In genomic region chr13:110485515-110485914, GRCm38 (mm10) we compare ENCODE assay signal across 34 mouse cellular contexts.
"Had no signal": no experiment of that assay in that cellular context is flagged by ENCODE, and none has a peak within 500 bp of the region (broad histone marks: within the 10 kb centered on the region; RNA-seq: fewer than 3 reads in every experiment).

No protein-coding gene starts in this region.

- H3K27me3 ChIP-seq: heart, embryonic 12.5 days; heart, embryonic 13.5 days; heart, embryonic 15.5 days; hindbrain, embryonic 12.5 days; hindbrain, embryonic 13.5 days; hindbrain, embryonic 15.5 days; intestine, embryonic 15.5 days; kidney, embryonic 15.5 days had no signal

- ATAC-seq: hindbrain, embryonic 16.5 days; hindbrain, postnatal 0 days; inflammation-experienced regulatory T-cells, adult 6 months; intestine, embryonic 15.5 days; intestine, embryonic 16.5 days; intestine, postnatal 0 days had no signal

- H3K36me3 ChIP-seq: heart, embryonic 10.5 days; heart, embryonic 12.5 days; heart, embryonic 13.5 days; heart, embryonic 15.5 days; hindbrain, embryonic 10.5 days; hindbrain, embryonic 12.5 days; hindbrain, embryonic 13.5 days; hindbrain, embryonic 15.5 days; intestine, embryonic 15.5 days; kidney, embryonic 15.5 days had no signal

- DNase-seq: heart, postnatal 10 days; heart, postnatal 14 days; heart, postnatal 36 days; heart, postnatal 4 days; kidney, adult 11 months; kidney, adult 18-20 months; kidney, adult 2 months; kidney, adult 8-10 months; kidney, adult 9 months; kidney, postnatal 10 days; kidney, postnatal 14 days; kidney, postnatal 25 days; kidney, postnatal 36 days; kidney, postnatal 4 days; layer of hippocampus, adult 9-11 months; layer of hippocampus, postnatal 36 days had no signal

- H3K27ac ChIP-seq: heart, embryonic 10.5 days; heart, embryonic 13.5 days; heart, embryonic 15.5 days; hindbrain, embryonic 10.5 days; hindbrain, embryonic 12.5 days; hindbrain, embryonic 13.5 days; hindbrain, embryonic 14.5 days; hindbrain, embryonic 15.5 days; hindbrain, postnatal 0 days; intestine, embryonic 15.5 days; kidney, embryonic 15.5 days; kidney, postnatal 0 days; layer of hippocampus, adult 2 months had no signal

- H3K9me3 ChIP-seq: heart, embryonic 10.5 days; heart, embryonic 12.5 days; heart, embryonic 13.5 days; heart, embryonic 15.5 days; hindbrain, embryonic 10.5 days; hindbrain, embryonic 12.5 days; hindbrain, embryonic 13.5 days; hindbrain, embryonic 15.5 days; intestine, embryonic 15.5 days; kidney, embryonic 15.5 days had no signal

- H3K4me1 ChIP-seq: heart, embryonic 10.5 days; heart, embryonic 13.5 days; heart, embryonic 15.5 days; hindbrain, embryonic 10.5 days; hindbrain, embryonic 12.5 days; hindbrain, embryonic 13.5 days; hindbrain, embryonic 15.5 days; intestine, embryonic 15.5 days; kidney, embryonic 15.5 days had no signal

- H3K4me3 ChIP-seq: heart, embryonic 10.5 days; heart, embryonic 12.5 days; heart, embryonic 13.5 days; heart, embryonic 15.5 days; hindbrain, embryonic 10.5 days; hindbrain, embryonic 12.5 days; hindbrain, embryonic 13.5 days; hindbrain, embryonic 15.5 days; intestine, embryonic 15.5 days; kidney, embryonic 15.5 days; layer of hippocampus, adult 2 months had no signal
